Mouse (Mus musculus) forebrain, embryonic 13.5 days (tissue): ENCODE data around the gene Epb41l1. TPM values are rescaled to one million over a fixed set of nuclear protein-coding genes. Genes with fewer than 3 reads are reported as not detected.
A peak's percentile ranks its signal among the peaks of the same experiment; 100 is the strongest.

Experiments
- ATAC-seq: fragments of 200-750 bp; cut with Nextera tagmentation; 2 replicates; pipeline ENCODE4 v1.8.0; 2017
- H3K27ac ChIP-seq: fragments of 300-500 bp; sonication (generic); 2 replicates; pipeline ENCODE4 v1.5.1; 2015; ENCODE audit warnings: inconsistent platforms, mild to moderate bottlenecking, moderate library complexity
- H3K27me3 ChIP-seq: fragments of 300-500 bp; sonication (generic); 2 replicates; pipeline ENCODE4 v1.6.1; 2015; ENCODE audit warnings: mild to moderate bottlenecking, inconsistent platforms
- H3K36me3 ChIP-seq: fragments of 300-500 bp; sonication (generic); 2 replicates; pipeline ENCODE4 v1.6.1; 2015; ENCODE audit warnings: mild to moderate bottlenecking, inconsistent platforms; ENCODE audit not compliant: poor library complexity, severe bottlenecking
- H3K4me1 ChIP-seq: fragments of 300-500 bp; sonication (generic); 2 replicates; pipeline ENCODE4 v1.6.1; 2015; ENCODE audit warnings: inconsistent platforms
- H3K4me2 ChIP-seq: fragments of 300-500 bp; sonication (generic); 2 replicates; pipeline ENCODE4 v1.6.1; 2015; ENCODE audit warnings: inconsistent platforms, mild to moderate bottlenecking, moderate library complexity
- H3K4me3 ChIP-seq: fragments of 300-500 bp; sonication (generic); 2 replicates; pipeline ENCODE4 v1.5.1; 2015; ENCODE audit warnings: mild to moderate bottlenecking, inconsistent platforms
- H3K9ac ChIP-seq: fragments of 300-500 bp; sonication (generic); 2 replicates; pipeline ENCODE4 v1.6.1; 2015; ENCODE audit warnings: mild to moderate bottlenecking, inconsistent platforms
- H3K9me3 ChIP-seq: fragments of 300-500 bp; sonication (generic); replicated peaks from 2 replicates; pipeline ENCODE4 v1.6.1; 2016; ENCODE audit warnings: inconsistent platforms
- WGBS: fragments of 180-500 bp; shearing (Covaris S2); methylation state at CpG from one replicate; pipeline ENCODE4 v1.1.7; 2015; 5-methylcytosine and 5-hydroxymethylcytosine counted together
- polyA plus RNA-seq: library from polyadenylated mRNA; unstranded; fragments of >200 nt; fragmentation: Nextera tagmentation; extraction: Ambion mirVana; gene quantifications from 2 replicates; pipeline ENCODE4 v1.2.1, GENCODE M21; 2015

Gene Epb41l1
- polyA plus RNA-seq, 1 experiment from 2014 or later, result 5.3 TPM

GRCm38 (mm10) chr2:156566512-156566911 is 145.8 kb downstream of the Epb41l1 start:
- ATAC-seq, result no peak
- Histone ChIP-seq H3K9me3 (no peaks in the 10 kb centered on the region), H3K4me3 (no peak overlapping the region), H3K4me2 (no peak overlapping the region), H3K36me3 (peaks cover 49% of the 10 kb centered on the region), H3K27ac (no peak overlapping the region), H3K9ac (no peak overlapping the region), H3K27me3 (no peaks in the 10 kb centered on the region), H3K4me1 (no peaks in the 10 kb centered on the region)
- 83% methylated on average over 2 of the region's 2 CpGs for WGBS

- Histone ChIP-seq H3K36me3 (peaks cover 45% of the 10 kb centered on the region), H3K4me2 (no peak overlapping the region), H3K27me3 (no peaks in the 10 kb centered on the region), H3K27ac (no peak overlapping the region; the same call in 1 of the 2 replicates), H3K9ac (no peak overlapping the region), H3K9me3 (no peaks in the 10 kb centered on the region), H3K4me3 (no peak overlapping the region), H3K4me1 (no peaks in the 10 kb centered on the region)
- 91% methylated on average over 7 of the region's 7 CpGs for WGBS
- no peak for ATAC-seq
Observed at GRCm38 (mm10) chr2:156568647-156569046, 147.9 kb downstream of the Epb41l1 start.

DNA sequence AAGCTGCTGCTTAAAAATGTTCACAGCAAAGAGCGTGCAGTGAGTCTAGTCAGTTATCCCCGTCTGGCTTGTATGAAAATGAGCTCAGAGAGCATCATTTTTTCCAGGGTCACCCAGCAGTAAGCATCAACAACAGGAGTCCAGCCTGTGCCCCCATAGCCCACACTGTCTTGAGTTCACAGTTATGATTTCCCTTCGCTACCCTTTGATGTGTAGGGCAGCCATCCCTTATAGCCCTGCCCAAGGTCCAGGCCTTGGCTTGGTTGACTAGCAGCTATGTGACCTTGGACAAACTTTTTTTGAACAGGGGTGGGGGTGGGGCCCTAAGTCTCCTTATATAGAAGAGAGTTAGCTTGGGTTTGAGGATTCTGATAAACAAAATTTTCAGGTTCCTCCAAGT is 148.6 kb downstream of the Epb41l1 start:
- no peaks in the 10 kb centered on the region for H3K27me3 ChIP-seq
- H3K4me2 ChIP-seq, result no peak overlapping the region
- no peaks in the 10 kb centered on the region for H3K4me1 ChIP-seq
- no peak overlapping the region for H3K4me3 ChIP-seq
- H3K9ac ChIP-seq, result no peak overlapping the region
- H3K27ac ChIP-seq, result no peak overlapping the region
- no peak for ATAC-seq
- no peaks in the 10 kb centered on the region for H3K9me3 ChIP-seq
- 91% methylated on average over 3 of the region's 3 CpGs for WGBS
- H3K36me3 ChIP-seq, result peaks cover 43% of the 10 kb centered on the region

DNA sequence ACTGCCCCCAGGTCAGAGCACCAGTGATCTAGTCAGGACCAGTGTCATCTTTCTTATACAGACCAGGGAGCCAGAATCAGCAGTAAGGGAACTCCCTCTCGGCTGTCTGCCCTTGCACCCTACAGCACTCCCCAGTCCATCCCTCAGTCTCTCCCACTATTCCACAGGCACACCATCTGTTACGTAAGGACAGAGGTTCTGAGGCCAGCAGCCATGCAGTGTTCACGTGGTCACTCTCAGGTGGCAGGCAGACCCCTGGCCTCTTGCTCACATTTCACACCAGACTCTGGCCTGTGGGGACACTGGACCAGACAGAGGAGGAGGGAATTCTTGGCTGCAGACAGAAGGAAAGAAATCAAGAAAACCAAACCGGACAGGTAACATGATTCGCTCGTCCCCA is 150.8 kb downstream of the Epb41l1 start:
- Histone ChIP-seq H3K4me3 (no peak overlapping the region), H3K27ac (no peak overlapping the region), H3K27me3 (no peaks in the 10 kb centered on the region), H3K4me2 (no peak overlapping the region), H3K9ac (no peak overlapping the region), H3K9me3 (no peaks in the 10 kb centered on the region), H3K36me3 (peaks cover 35% of the 10 kb centered on the region), H3K4me1 (no peaks in the 10 kb centered on the region)
- no peak for ATAC-seq
- WGBS, result 87% methylated on average over 6 of the region's 6 CpGs

DNA sequence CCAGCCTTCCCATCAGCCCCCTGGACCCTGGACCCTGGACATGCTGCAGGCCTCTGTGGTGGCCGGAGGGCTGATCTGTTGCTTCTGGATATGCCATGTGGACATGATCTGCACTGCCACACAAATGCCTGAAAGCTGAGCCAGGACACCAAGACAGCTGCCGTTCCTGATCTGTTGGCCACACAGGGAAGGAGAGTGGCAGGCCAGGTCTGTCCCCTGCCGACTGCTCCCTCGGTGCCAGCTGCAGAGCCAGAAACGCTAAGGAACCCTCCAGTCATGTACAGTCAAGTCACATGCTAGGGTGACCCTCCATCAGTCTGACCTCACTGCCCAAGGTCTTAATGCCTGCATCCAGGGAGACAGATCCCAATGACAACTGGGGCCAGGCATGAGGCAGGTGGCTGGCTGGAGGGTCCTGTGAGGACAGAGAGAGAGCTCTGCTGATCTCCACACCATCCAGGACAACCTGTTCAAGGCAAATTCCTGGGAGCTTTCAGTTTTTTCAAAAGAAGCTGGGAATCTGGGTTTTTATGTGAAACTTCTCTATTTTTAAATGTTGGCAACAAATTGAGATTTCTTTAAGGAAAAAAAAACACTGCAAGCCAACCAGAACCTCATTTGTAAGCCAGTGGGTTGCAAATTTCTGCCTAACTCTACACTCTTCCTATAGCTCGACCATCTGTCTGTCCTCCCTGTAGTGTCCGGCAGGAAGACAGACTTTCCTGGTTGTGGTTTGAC is 156.3 kb downstream of the Epb41l1 start:
- H3K9me3 ChIP-seq, result no peaks in the 10 kb centered on the region
- H3K36me3 ChIP-seq, result no peaks in the 10 kb centered on the region
- H3K27me3 ChIP-seq, result no peaks in the 10 kb centered on the region
- H3K4me3 ChIP-seq, result no peak overlapping the region
- ATAC-seq, result no peak
- no peak overlapping the region for H3K9ac ChIP-seq
- 88% methylated on average over 7 of the region's 7 CpGs for WGBS
- H3K27ac ChIP-seq, result no peak overlapping the region
- no peak overlapping the region for H3K4me2 ChIP-seq
- H3K4me1 ChIP-seq, result peaks cover 4% of the 10 kb centered on the region; the same call in 1 of the 2 replicates

GRCm38 (mm10) chr2:156580507-156580906 is 159.8 kb downstream of the Epb41l1 start:
- Histone ChIP-seq H3K9ac (no peak overlapping the region), H3K9me3 (no peaks in the 10 kb centered on the region), H3K27me3 (peaks cover 6% of the 10 kb centered on the region; the same call in 1 of the 2 replicates), H3K36me3 (no peaks in the 10 kb centered on the region), H3K4me1 (peaks cover 18% of the 10 kb centered on the region), H3K4me3 (no peak overlapping the region), H3K27ac (no peak overlapping the region), H3K4me2 (no peak overlapping the region)
- WGBS, result 83% methylated on average over 5 of the region's 5 CpGs
- no peak for ATAC-seq

DNA sequence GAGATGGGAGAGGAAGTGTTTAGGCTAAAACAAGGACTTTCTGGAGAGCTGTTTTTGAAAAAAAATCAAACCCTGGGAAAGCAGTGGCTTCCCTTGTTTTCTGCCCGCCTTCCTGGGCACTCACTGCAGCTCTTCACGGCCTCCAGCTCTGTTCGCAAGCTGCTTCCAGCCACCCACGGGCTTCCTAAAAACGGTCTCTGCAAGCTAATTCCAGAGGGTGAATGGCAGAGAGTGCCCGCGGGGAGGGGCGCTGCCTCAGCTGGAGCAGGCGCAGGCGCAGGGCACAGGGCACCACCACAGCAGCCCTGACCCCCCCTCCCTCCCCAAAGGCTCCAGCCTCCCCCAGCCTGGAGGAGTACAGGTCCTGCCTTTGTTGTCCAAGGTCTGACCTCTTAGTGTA is 160.5 kb downstream of the Epb41l1 start:
- Histone ChIP-seq H3K4me1 (peaks cover 20% of the 10 kb centered on the region), H3K36me3 (no peaks in the 10 kb centered on the region), H3K9ac (no peak overlapping the region), H3K27ac (no peak overlapping the region), H3K4me2 (no peak overlapping the region), H3K4me3 (no peak overlapping the region), H3K27me3 (peaks cover 6% of the 10 kb centered on the region; the same call in 1 of the 2 replicates), H3K9me3 (no peaks in the 10 kb centered on the region)
- ATAC-seq, result no peak
- WGBS, result 63% methylated on average over 10 of the region's 10 CpGs

DNA sequence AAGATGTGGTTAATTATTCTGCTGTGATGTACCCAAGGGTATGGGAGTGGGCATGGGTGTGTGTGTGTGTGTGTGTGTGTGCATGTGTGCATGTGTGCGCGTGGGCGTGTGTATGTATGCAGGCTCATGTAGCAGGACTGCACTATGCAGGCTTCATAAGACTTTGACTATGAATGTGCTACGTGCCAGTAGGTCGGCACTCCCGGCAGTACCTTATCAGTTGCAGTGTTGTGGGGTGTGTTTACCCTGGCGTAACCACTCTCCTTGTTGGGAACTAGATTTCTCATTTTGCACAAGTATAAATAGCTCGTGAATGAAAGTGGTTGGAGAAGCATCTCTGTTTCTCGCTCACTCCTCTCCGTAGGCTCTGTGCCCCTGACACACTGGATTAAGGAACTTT is 162.2 kb downstream of the Epb41l1 start:
- H3K36me3 ChIP-seq, result no peaks in the 10 kb centered on the region

GRCm38 (mm10) chr2:156584154-156584796 is 163.6 kb downstream of the Epb41l1 start:
- H3K4me1 ChIP-seq, result peaks cover 20% of the 10 kb centered on the region
- H3K9me3 ChIP-seq, result no peaks in the 10 kb centered on the region
- H3K27ac ChIP-seq, result no peak overlapping the region
- no peak overlapping the region for H3K4me3 ChIP-seq
- H3K9ac ChIP-seq, result 0 out of 2 replicates have a peak overlapping the region, but pooled peaks have one; percentile 5
- H3K27me3 ChIP-seq, result peaks cover 6% of the 10 kb centered on the region; the same call in 1 of the 2 replicates
- 65% methylated on average over 11 of the region's 11 CpGs for WGBS
- no peaks in the 10 kb centered on the region for H3K36me3 ChIP-seq
- peak overlapping the region; percentile 54 for H3K4me2 ChIP-seq
- ATAC-seq, result no peak

More for the DNA sequence above, 162.2 kb downstream of the Epb41l1 start:
- WGBS, result 90% methylated on average over 10 of the region's 10 CpGs
- Histone ChIP-seq H3K9ac (no peak overlapping the region), H3K4me2 (no peak overlapping the region), H3K4me1 (peaks cover 20% of the 10 kb centered on the region), H3K9me3 (no peaks in the 10 kb centered on the region), H3K4me3 (no peak overlapping the region), H3K27ac (no peak overlapping the region), H3K27me3 (peaks cover 6% of the 10 kb centered on the region; the same call in 1 of the 2 replicates)
- no peak for ATAC-seq

DNA sequence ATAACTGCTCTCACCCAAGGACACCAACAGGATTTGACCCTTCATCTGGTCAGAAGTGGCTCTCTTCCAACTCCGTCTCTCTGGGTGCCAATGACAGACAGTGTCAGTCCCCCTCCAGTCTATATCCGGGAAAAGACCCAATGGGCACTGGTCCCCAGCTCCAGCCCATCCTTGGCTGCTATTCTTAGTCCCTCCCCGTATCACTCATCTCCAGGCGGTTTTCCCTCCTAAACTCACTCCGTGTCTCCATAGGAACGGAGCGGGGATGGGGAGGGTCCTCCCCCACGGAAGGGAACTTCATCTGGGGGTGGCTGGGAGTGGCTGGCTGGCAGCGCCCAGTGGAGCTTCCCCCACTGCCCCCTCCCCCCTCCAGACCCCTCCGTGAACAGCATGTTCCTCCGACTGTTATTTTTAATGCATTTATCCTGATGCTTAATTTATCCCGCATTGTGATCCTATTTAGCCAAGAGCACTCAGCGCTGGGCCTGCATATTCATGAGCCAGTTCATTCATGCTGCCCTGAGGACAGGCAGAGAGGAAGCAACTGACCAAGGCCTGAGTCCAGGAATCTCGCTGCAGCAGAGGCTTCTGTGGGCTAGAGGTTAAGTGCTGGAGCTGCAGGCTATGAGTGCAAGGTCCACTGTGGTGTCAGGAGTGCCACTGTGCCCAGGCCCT is 164.2 kb downstream of the Epb41l1 start:
- H3K4me1 ChIP-seq, result peaks cover 20% of the 10 kb centered on the region
- WGBS, result 24% methylated on average over 14 of the region's 14 CpGs
- H3K4me2 ChIP-seq, result peak overlapping the region; percentile 54
- no peaks in the 10 kb centered on the region for H3K36me3 ChIP-seq
- 0 out of 2 replicates have a peak overlapping the region, but pooled peaks have one; percentile 5 for H3K9ac ChIP-seq
- H3K9me3 ChIP-seq, result no peaks in the 10 kb centered on the region
- peak overlapping the region; percentile 21; the same call in 1 of the 2 replicates for H3K4me3 ChIP-seq
- no peak overlapping the region for H3K27ac ChIP-seq
- ATAC-seq, result peak; percentile 65
- H3K27me3 ChIP-seq, result peaks cover 6% of the 10 kb centered on the region; the same call in 1 of the 2 replicates

- ATAC-seq, result no peak
- WGBS, result 90% methylated on average over 9 of the region's 9 CpGs
- Histone ChIP-seq H3K27me3 (no peaks in the 10 kb centered on the region), H3K4me1 (peaks cover 12% of the 10 kb centered on the region), H3K4me3 (no peak overlapping the region), H3K9ac (no peak overlapping the region), H3K27ac (no peak overlapping the region), H3K4me2 (no peak overlapping the region), H3K36me3 (no peaks in the 10 kb centered on the region), H3K9me3 (no peaks in the 10 kb centered on the region)
Observed at GRCm38 (mm10) chr2:156589481-156589880, 168.8 kb downstream of the Epb41l1 start.
